Mouse (Mus musculus): ENCODE measurements at regions not wholly inside any gene's neighbourhood (a gene's known extent, or its start where the extent isn't known, plus 50 kb on each side); places are given as distances from the start of the nearest gene placed in this dataset.

DNA sequence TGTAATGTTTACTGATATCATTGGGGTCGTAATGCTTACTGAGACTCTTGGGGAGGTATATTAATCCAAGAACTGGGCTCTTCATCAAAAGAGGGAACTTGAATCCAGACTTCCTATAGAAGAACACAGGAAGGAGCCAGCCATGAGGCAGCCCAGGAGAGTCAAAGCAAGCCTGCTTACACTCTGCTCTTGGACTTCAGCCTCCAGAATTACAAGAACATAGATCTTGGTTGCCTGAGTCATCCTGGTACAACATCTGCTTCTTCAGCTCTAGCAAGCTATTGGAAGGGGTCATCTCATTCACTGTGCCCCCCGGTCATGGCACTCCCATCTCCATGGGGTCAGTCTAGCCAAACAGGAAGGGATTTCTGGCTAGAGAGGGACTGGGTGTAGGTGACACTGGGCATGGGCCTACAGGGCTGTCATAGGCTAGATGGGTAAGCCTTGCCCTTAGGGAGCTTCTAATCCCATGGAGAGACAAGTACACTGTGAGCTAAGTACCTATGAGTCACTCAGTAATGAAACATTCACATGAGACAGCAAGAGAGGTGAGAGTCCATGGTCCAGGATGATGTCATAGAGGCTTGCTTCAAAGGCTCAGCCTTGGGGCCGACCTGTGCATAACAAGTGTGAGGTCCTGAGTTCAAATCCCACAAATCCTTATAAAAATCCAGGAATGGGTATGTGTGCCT, 217.1 kb downstream of the 4933412E24Rik start:
- peak; percentile 56 for DNase-seq (ENCODE audit: low read depth, low spot score)

DNA sequence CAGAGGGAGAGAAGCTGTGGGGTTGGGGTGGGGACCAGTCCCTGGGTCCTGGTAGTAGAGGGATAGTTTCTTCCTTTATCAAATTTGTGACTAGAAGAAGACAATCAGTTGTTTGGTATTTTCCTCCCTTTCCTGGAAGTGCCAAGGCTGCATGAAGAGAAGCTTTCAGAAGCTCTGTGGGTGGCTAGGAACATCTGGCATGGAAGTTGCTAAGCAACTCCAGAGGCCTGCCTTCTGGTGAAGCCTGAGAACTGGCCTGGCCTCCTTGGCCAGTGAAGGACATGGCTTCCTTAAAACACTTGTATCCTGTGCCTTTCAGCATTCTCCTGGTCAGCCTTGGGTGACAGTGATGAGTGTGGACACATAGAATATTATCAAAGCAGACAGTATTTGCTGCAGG, 217.9 kb downstream of the 4933412E24Rik start:
- DNase-seq (ENCODE audit: low read depth, low spot score): no peak

More for the DNA sequence above, 217.1 kb downstream of the 4933412E24Rik start:
- WGBS: 72% methylated on average over 3 of the region's 3 CpGs

DNA sequence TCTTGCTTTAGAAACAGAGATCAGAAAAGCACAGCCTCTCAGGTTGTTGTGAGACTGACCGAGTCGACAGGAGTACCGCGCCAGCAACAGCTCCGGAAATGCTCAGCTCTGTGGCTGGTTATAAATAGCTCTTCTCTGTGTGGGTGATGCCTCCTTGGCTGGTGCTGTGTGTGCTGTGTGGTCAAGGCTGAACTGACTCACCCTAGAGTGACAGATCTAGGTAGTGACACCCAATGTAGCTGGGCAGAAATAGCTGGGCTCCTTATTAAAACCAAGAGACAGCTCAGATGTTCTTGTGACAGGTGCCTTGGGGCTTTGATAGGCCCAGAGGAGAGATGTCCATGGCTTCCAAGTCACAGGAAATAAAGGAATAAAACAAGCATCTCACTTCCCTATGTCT, 220.7 kb downstream of the 4933412E24Rik start:
- DNase-seq (ENCODE audit: low read depth, low spot score): no peak

GRCm38 (mm10) chr15:59794871-59795270, 221.5 kb downstream of the 4933412E24Rik start:
- WGBS: 92% methylated on average over 6 of the region's 6 CpGs
- DNase-seq (ENCODE audit: low read depth, low spot score): no peak

More for the DNA sequence above, 220.7 kb downstream of the 4933412E24Rik start:
- 67% methylated on average over 5 of the region's 5 CpGs for WGBS

DNA sequence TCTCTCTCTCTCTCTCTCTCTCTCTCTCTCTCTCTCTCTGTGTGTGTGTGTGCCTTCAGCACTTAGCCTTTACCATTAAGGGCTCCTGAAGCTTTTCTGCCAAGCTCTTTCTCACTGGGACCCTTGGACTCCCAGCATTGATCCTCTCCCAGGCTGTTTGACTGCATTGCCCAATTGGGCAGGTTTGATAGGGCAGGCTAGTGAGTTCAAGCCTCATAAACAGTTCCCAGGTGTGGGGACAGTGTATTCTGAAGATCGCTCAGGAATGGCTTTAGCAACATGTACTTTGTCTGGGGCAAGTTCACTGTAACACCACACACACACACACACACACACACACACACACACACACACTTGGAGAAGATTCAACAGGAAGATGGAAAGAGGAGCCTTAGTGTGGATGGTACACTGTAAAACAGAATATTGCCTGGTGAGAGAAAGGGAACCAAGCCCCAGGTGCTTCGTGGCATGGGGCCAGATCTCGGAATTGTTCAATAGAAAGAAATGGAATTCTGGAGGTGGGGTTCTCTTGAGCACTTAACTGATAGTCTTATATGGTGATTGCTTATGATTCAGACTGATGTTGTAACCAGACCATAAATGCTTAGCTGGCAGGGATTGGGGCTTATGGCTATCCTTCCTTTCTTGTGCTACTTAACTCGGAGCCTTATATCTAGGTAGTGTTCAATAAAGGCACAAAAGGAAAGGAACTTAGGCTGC, 229.5 kb downstream of the 4933412E24Rik start:
- 38% methylated on average over 4 of the region's 4 CpGs for WGBS
- peak; percentile 90 for DNase-seq (ENCODE audit: low read depth, low spot score)

DNA sequence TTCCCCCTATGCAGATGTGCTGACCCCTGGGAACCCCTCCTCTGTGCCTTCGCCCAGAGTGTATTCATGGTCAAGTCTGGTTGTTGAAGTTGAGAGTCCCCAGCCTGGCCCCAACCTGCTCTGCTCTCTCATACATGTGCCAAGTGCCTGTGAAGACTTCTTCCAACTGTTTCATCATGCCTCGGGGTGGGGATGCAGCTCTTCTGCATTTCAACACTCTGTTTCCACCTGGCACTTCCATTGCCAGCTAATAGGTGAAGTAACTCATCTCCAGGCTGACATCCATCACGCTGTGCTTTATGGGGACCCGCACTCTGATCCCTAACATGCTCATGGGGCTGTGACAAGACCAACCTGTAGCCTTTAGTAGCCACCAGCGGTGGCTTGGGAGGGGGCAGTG, 230.4 kb downstream of the 4933412E24Rik start:
- no peak for DNase-seq (ENCODE audit: low read depth, low spot score)

GRCm38 (mm10) chr15:59784556-59784929, 231.9 kb downstream of the 4933412E24Rik start:
- 70% methylated on average over 8 of the region's 8 CpGs for WGBS

More for the DNA sequence above, 230.4 kb downstream of the 4933412E24Rik start:
- 81% methylated on average over 5 of the region's 5 CpGs for WGBS

GRCm38 (mm10) chr15:59783782-59784555, 232.4 kb downstream of the 4933412E24Rik start:
- WGBS: 31% methylated on average over 22 of the region's 22 CpGs
- DNase-seq (ENCODE audit: low read depth, low spot score): no peak

More at GRCm38 (mm10) chr15:59784556-59784929, 231.9 kb downstream of the 4933412E24Rik start:
- DNase-seq (ENCODE audit: low read depth, low spot score): no peak

GRCm38 (mm10) chr15:59783393-59783781, 233.0 kb downstream of the 4933412E24Rik start:
- no peak for DNase-seq (ENCODE audit: low read depth, low spot score)

DNA sequence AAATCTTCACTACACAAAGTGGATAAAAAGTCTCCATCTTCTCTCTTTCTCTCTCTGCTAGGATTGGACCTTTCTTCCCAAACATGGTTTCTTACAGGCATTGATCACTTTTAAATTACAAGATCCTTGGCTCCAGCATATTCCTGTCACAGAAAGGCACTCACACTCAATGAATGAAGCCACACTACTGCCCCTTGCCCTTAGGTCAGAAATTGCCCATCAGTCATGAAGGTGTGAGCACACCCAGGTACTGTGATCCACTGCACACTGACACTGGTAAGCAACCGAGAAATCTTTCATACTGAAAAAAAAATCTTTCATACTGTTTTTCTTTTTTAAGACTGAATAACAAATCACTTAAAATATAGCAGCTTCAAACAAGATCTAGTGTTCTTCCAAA, 235.9 kb downstream of the 4933412E24Rik start:
- 55% methylated on average over 1 of the region's 1 CpGs for WGBS

More at GRCm38 (mm10) chr15:59783393-59783781, 233.0 kb downstream of the 4933412E24Rik start:
- WGBS: 31% methylated on average over 6 of the region's 6 CpGs

DNA sequence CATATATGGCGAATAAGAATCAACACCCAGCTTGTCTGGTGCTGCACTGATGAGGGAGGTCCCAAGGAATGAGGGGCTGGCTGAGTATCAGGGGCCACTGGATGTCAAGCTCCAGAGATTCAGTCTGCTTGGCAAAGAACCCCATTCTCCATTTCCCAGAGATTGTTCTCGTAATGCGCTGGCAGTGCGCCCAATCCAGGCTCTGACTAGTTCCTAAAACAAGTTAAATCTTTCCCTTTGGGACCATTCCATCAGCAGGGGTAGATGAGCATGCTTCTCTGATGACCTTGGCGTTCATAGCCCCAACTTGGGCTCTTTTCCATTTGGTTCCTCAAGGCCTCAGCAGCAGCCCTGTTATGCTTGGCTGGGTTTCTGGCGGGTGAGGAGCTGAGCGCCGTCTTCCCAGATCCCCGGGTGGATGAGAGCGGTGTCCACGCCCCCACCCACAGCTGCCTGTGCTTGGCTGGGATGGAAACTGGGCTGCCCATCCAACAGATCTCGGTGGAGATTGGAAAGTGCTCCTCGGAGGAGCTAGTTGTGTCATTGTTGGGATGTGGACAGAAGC, 239.0 kb downstream of the 4933412E24Rik start:
- no peak for DNase-seq (ENCODE audit: low read depth, low spot score)
- 61% methylated on average over 13 of the region's 13 CpGs for WGBS

More for the DNA sequence above, 235.9 kb downstream of the 4933412E24Rik start:
- DNase-seq (ENCODE audit: low read depth, low spot score): no peak

DNA sequence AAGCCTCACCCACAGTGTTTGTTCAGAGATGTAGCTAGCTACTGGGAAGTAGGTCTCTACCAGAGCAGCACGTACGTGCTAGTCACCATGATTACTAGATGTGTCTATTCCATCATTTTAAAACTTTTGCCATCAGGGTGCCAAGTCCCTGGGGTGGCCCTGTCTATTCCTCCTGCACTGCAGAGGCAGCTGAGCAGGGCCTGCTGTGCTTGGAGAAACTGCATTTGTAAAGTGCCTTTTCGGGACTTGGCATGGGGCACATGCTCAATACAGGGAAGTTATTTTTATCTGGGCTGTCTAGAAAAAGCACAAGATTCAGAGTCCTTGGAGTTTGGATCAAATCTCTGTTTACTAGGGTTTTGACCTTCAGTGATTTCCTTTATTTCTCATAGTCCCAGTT, 240.6 kb downstream of the 4933412E24Rik start:
- no peak for DNase-seq (ENCODE audit: low read depth, low spot score)
- WGBS: 69% methylated on average over 3 of the region's 3 CpGs

GRCm38 (mm10) chr15:59773983-59774382, 242.4 kb downstream of the 4933412E24Rik start:
- DNase-seq (ENCODE audit: low read depth, low spot score): no peak
- WGBS: 82% methylated on average over 2 of the region's 2 CpGs

DNA sequence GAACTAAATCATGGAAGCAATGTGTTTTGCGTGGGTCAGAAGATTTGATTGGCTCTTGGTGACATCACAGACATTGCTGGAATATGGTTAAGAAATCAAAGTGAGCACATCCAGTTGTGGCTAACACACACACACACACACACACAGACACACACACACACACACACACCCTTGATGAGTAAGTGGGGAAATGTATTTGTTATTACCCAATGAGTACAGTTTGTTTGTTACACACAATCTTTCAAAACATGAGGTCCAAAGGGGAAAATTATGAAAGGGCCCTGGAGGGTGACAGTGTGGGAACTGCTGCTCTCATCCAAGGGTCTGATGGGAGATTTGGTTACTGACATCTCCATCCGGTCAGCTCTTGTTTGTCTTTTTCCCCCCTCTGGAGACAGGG, 243.8 kb downstream of the 4933412E24Rik start:
- DNase-seq (ENCODE audit: low read depth, low spot score): no peak

DNA sequence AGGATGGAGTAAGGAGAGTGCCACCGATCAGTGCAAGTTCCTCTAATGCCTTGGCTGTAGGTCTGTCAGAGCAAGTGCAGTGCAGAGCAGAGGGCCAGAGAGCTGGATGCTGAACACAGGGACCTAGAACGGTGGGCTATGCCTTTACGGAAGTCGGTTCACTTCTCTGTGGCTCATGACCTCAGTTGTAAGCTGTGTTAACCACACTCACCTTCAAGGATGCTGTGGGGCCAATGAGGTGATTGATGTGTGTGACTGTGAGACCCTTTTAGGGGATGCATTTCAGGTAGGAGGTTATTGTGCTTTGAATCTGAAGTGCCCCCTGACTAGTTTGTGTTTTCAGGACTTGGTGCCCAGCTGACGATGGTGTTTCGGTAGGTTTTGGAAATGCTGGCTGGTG, 254.4 kb downstream of the 4933412E24Rik start:
- DNase-seq (ENCODE audit: low read depth, low spot score): no peak
- WGBS: 93% methylated on average over 6 of the region's 6 CpGs

More for the DNA sequence above, 243.8 kb downstream of the 4933412E24Rik start:
- WGBS: 95% methylated on average over 2 of the region's 2 CpGs

DNA sequence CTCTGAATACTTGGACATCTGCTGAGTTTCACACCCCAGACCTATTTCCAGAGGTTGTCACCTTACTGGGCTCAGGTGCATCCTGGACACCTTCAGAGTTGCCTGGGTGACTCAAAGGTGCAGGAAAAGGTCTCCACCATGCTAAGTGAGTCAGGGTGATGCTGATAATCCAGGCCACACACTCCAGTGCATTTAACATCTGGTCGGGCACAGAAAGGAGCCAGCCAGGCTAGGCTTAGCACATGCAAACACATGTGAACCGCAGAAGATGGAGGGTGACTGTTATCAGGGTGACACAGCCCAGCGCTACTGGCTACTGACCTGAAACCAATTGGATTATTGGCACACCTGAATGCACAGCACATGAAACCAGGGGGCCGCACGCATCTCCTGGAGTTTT, 255.9 kb downstream of the 4933412E24Rik start:
- DNase-seq (ENCODE audit: low read depth, low spot score): no peak
- WGBS: 90% methylated on average over 5 of the region's 5 CpGs

- WGBS: 8% methylated on average over 4 of the region's 4 CpGs
- no peak for DNase-seq (ENCODE audit: low read depth, low spot score)
Measured at GRCm38 (mm10) chr15:59759566-59759965, 256.8 kb downstream of the 4933412E24Rik start.

DNA sequence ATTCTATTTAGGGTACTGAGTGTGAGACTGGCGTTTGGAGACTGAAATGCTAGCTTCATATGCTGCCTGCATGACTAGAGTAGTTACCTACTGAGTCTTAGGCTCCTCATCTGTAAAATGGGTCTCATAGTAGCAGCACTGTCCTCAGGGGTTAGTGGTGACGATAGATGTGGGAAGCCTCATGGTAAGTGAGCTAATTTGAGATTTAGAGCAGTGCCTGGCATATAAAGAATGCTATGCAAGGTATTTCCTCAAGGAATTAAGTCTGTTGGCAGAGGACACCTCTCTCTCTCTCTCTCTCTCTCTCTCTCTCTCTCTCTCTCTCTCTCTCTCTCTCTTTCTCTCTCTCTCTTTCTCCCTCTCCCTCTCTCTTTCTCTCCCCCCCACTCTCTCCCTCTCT, 257.4 kb downstream of the 4933412E24Rik start:
- no peak for DNase-seq (ENCODE audit: low read depth, low spot score)
- 87% methylated on average over 2 of the region's 2 CpGs for WGBS

DNA sequence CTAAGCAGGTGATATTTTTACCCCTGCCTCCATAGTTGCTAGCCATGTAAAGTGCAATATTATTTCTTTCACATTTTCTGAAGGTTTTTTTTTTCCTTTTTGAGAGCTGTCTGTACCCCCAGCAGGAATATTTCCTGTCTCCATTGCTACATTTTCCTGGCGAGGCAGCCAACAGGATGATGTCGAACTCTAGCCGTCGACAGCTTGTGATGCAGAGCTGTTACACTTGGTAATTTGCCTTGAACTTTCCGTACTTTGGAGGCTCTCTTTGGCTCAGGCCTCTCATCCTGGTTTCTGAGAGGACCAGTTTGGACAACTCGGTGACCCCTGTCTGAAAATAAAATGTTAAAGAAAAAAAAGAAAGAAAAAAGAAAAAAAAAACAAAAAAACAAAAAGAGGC, 260.3 kb downstream of the 4933412E24Rik start:
- WGBS: 59% methylated on average over 6 of the region's 6 CpGs
- DNase-seq (ENCODE audit: low read depth, low spot score): no peak

DNA sequence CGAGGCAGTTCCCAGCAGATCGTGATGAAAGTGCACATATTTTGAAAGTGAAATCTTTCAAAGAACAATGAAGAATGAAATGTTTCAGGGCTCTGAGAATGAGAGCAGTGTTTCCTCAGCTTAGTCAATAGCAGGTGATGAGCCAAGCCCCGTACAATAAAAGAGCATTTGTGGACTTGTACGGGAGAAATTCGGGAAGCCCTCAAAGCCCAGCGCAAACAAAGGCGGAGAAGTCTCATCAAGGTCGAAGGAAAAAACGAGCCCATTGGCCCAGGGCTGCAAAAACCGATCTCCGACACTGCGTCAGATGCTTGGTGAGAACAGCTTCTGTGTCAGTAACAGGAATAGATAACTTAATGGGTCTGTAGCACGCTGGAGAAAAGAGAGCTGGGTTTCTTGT, 261.5 kb downstream of the 4933412E24Rik start:
- 33% methylated on average over 13 of the region's 13 CpGs for WGBS
- DNase-seq (ENCODE audit: low read depth, low spot score): peak; percentile 19

Measured in large intestine, adult 2 months (tissue).